Mouse (Mus musculus) lung, postnatal 0 days (tissue): ENCODE measurements at regions not wholly inside any gene's neighbourhood (a gene's known extent, or its start where the extent isn't known, plus 50 kb on each side); places are given as distances from the start of the nearest gene placed in this dataset.

Experiments
- CTCF ChIP-seq: IDR thresholded peaks from 2 replicates; pipeline ENCODE4 v1.5.1; 2016; ENCODE audit warnings: antibody characterized with exemption, mild to moderate bottlenecking
- EP300 ChIP-seq: IDR thresholded peaks from 2 replicates; pipeline ENCODE4 v1.6.1; 2016; ENCODE audit warnings: antibody characterized with exemption, mild to moderate bottlenecking, control low read depth

GRCm38 (mm10) chr12:28309226-28309625 is 243.0 kb downstream of the Dcdc2c start:
- TF ChIP-seq CTCF (no peak), EP300 (no peak)
